Mouse (Mus musculus) lung, embryonic 16.5 days (tissue): ENCODE data around the gene Atp6v1a. TPM values are rescaled to one million over a fixed set of nuclear protein-coding genes. Genes with fewer than 3 reads are reported as not detected.

Experiments used
- ATAC-seq: fragments of 200-750 bp; cut with Nextera tagmentation; 2 replicates; pipeline ENCODE4 v1.8.0; 2017; ENCODE audit warnings: low read depth, mild to moderate bottlenecking, moderate library complexity
- H3K27ac ChIP-seq: fragments of 300-500 bp; sonication (generic); 2 replicates; pipeline ENCODE4 v1.5.1; 2014; ENCODE audit warnings: mild to moderate bottlenecking, control low read depth, low read length
- H3K27me3 ChIP-seq: fragments of 300-500 bp; sonication (generic); 2 replicates; pipeline ENCODE4 v1.6.1; 2014; ENCODE audit warnings: low read depth, low read length, mixed read lengths; ENCODE audit not compliant: control insufficient read depth, insufficient read depth
- H3K36me3 ChIP-seq: fragments of 300-500 bp; sonication (generic); 2 replicates; pipeline ENCODE4 v1.6.1; 2014; ENCODE audit warnings: low read length; ENCODE audit not compliant: control insufficient read depth, insufficient read depth
- H3K4me1 ChIP-seq: fragments of 300-500 bp; sonication (generic); replicated peaks from 2 replicates; pipeline ENCODE4 v1.6.1; 2014; ENCODE audit warnings: low read length, mixed read lengths; ENCODE audit not compliant: control insufficient read depth, insufficient read depth
- H3K4me2 ChIP-seq: fragments of 300-500 bp; sonication (generic); 2 replicates; pipeline ENCODE4 v1.6.1; 2014; ENCODE audit warnings: low read depth, low read length, control low read depth
- H3K4me3 ChIP-seq: fragments of 300-500 bp; sonication (generic); 2 replicates; pipeline ENCODE4 v1.5.1; 2014; ENCODE audit warnings: mild to moderate bottlenecking, low read length, control low read depth
- H3K9ac ChIP-seq: fragments of 300-500 bp; sonication (generic); 2 replicates; pipeline ENCODE4 v1.6.1; 2014; ENCODE audit warnings: low read length, control low read depth
- H3K9me3 ChIP-seq: fragments of 300-500 bp; sonication (generic); 2 replicates; pipeline ENCODE4 v1.6.1; 2016; ENCODE audit warnings: low read length; ENCODE audit not compliant: control insufficient read depth
- WGBS: fragments of 180-500 bp; shearing (Covaris S2); extraction: QIAGEN DNeasy Blood & Tissue Kit; methylation state at CpG from one replicate; pipeline ENCODE4 v1.1.7; 2014; 5-methylcytosine and 5-hydroxymethylcytosine counted together
- polyA plus RNA-seq: library from polyadenylated mRNA; unstranded; fragments of >200 nt; fragmentation: Nextera tagmentation; extraction: Ambion mirVana; gene quantifications from 2 replicates; pipeline ENCODE4 v1.2.1, GENCODE M21; 2015

Gene Atp6v1a
- polyA plus RNA-seq, 1 experiment from 2014 or later: 69.2 TPM

GRCm38 (mm10) chr16:44103806-44104766, 35.4 kb downstream of the Atp6v1a start:
- Histone ChIP-seq H3K36me3 (peaks cover 55% of the 10 kb centered on the region), H3K4me3 (no peak overlapping the region), H3K27me3 (no peaks in the 10 kb centered on the region), H3K4me1 (no peaks in the 10 kb centered on the region), H3K27ac (no peak overlapping the region), H3K4me2 (no peak overlapping the region), H3K9me3 (no peaks in the 10 kb centered on the region), H3K9ac (no peak overlapping the region)
- 89% methylated on average over 18 of the region's 18 CpGs for WGBS
- no peak for ATAC-seq

GRCm38 (mm10) chr16:44102925-44103324, 36.6 kb downstream of the Atp6v1a start:
- WGBS: 93% methylated on average over 2 of the region's 2 CpGs
- H3K27me3 ChIP-seq: no peaks in the 10 kb centered on the region
- H3K27ac ChIP-seq: no peak overlapping the region
- no peak overlapping the region for H3K9ac ChIP-seq
- no peak for ATAC-seq
- H3K4me3 ChIP-seq: no peak overlapping the region
- no peaks in the 10 kb centered on the region for H3K4me1 ChIP-seq
- no peaks in the 10 kb centered on the region for H3K9me3 ChIP-seq
- no peak overlapping the region for H3K4me2 ChIP-seq
- peaks cover 57% of the 10 kb centered on the region for H3K36me3 ChIP-seq

GRCm38 (mm10) chr16:44101181-44101710, 38.3 kb downstream of the Atp6v1a start:
- Histone ChIP-seq H3K9ac (no peak overlapping the region), H3K4me1 (no peaks in the 10 kb centered on the region), H3K9me3 (no peaks in the 10 kb centered on the region), H3K4me2 (no peak overlapping the region), H3K4me3 (no peak overlapping the region), H3K36me3 (peaks cover 53% of the 10 kb centered on the region), H3K27ac (no peak overlapping the region), H3K27me3 (no peaks in the 10 kb centered on the region)
- 82% methylated on average over 12 of the region's 12 CpGs for WGBS
- ATAC-seq: no peak

- WGBS: 94% methylated on average over 7 of the region's 7 CpGs
- Histone ChIP-seq H3K4me1 (no peaks in the 10 kb centered on the region), H3K36me3 (peaks cover 59% of the 10 kb centered on the region), H3K9ac (no peak overlapping the region), H3K4me2 (no peak overlapping the region), H3K27ac (no peak overlapping the region), H3K27me3 (no peaks in the 10 kb centered on the region), H3K9me3 (no peaks in the 10 kb centered on the region), H3K4me3 (no peak overlapping the region)
- ATAC-seq: no peak
These were observed 40.1 kb downstream of the Atp6v1a start for GRCm38 (mm10) chr16:44099377-44099776.

GRCm38 (mm10) chr16:44087650-44088049, 51.9 kb downstream of the Atp6v1a start:
- Histone ChIP-seq H3K4me1 (no peaks in the 10 kb centered on the region), H3K9me3 (no peaks in the 10 kb centered on the region), H3K4me2 (no peak overlapping the region), H3K27ac (no peak overlapping the region), H3K27me3 (no peaks in the 10 kb centered on the region), H3K4me3 (no peak overlapping the region), H3K9ac (no peak overlapping the region), H3K36me3 (peaks cover 21% of the 10 kb centered on the region)
- ATAC-seq: no peak
- WGBS: 50% methylated on average over 2 of the region's 2 CpGs

- H3K27me3 ChIP-seq: no peaks in the 10 kb centered on the region
- peak within 1 kb of the TSS; percentile 10; the same call in 1 of the 2 replicates for H3K27ac ChIP-seq
- peak; percentile 95 for ATAC-seq
These were observed 76.2 kb downstream of the Atp6v1a start, which contains the start of gene Gramd1c for GRCm38 (mm10) chr16:44063025-44063894. Gramd1c (minus strand) TSS chr16:44063345.

GRCm38 (mm10) chr16:44061341-44061740, 78.2 kb downstream of the Atp6v1a start:
- WGBS: 90% methylated on average over 15 of the region's 15 CpGs
- ATAC-seq: no peak
- Histone ChIP-seq H3K9me3 (no peaks in the 10 kb centered on the region), H3K27ac (no peak overlapping the region), H3K4me2 (no peak overlapping the region), H3K4me3 (no peak overlapping the region), H3K4me1 (no peaks in the 10 kb centered on the region), H3K9ac (no peak overlapping the region), H3K36me3 (no peaks in the 10 kb centered on the region), H3K27me3 (no peaks in the 10 kb centered on the region)

More at GRCm38 (mm10) chr16:44063025-44063894, 76.2 kb downstream of the Atp6v1a start, which contains the start of gene Gramd1c:
- H3K9ac ChIP-seq: peak within 1 kb of the TSS; percentile 68
- H3K4me3 ChIP-seq: peak within 1 kb of the TSS; percentile 57
- H3K36me3 ChIP-seq: no peaks in the 10 kb centered on the region
- 5% methylated on average over 45 of the region's 45 CpGs for WGBS
- peak within 1 kb of the TSS; percentile 64 for H3K4me2 ChIP-seq
- no peaks in the 10 kb centered on the region; the same call in 1 of the 2 replicates for H3K4me1 ChIP-seq
- no peaks in the 10 kb centered on the region for H3K9me3 ChIP-seq

- Histone ChIP-seq H3K9me3 (no peaks in the 10 kb centered on the region), H3K4me1 (no peaks in the 10 kb centered on the region), H3K4me2 (no peak overlapping the region), H3K36me3 (no peaks in the 10 kb centered on the region), H3K9ac (no peak overlapping the region), H3K27ac (no peak overlapping the region), H3K27me3 (no peaks in the 10 kb centered on the region), H3K4me3 (no peak overlapping the region)
- 85% methylated on average over 18 of the region's 18 CpGs for whole genome bisulfite sequencing
- ATAC-seq: no peak
These were observed 78.8 kb downstream of the Atp6v1a start for GRCm38 (mm10) chr16:44060604-44061286.
